Mouse (Mus musculus) T-cell, adult 2 months (primary cell): ENCODE results near the gene Moap1.

ENCODE experiments used
- DNase-seq: peaks from one replicate; pipeline ENCODE4 v3.0.0; 2022; ENCODE audit warnings: low spot score

Moap1 gene

GRCm38 (mm10) chr12:102705216-102705871 is 38.1 kb downstream of the Moap1 start:
- peak; percentile 92 for DNase-seq

- no peak for DNase-seq
Observed at GRCm38 (mm10) chr12:102704457-102705198, 38.8 kb downstream of the Moap1 start, which contains the start of gene Itpk1. Gene Itpk1 (minus strand): TSS chr12:102704930.

GRCm38 (mm10) chr12:102703921-102704408 is 39.5 kb downstream of the Moap1 start:
- DNase-seq, result peak; percentile 20

DNA sequence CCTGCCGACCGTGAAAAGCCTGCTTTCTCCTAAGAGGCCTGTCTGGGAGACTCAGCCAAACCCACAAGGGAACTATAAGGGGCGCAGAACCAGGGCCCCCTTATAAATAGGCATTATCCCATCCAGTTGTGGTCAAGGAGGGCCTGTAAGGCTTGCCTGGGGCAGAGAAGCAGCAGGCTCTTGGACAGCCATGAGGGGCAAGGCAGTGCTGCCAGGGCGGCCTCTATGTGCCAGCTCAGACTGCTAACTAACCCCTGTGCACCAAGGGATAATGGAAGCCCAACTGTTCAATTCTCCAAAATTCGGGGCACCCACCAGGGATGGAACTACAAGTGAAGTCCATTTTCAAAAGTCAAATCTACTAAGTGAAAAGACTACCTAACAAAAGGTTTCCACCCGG is 40.0 kb downstream of the Moap1 start:
- no peak for DNase-seq

DNA sequence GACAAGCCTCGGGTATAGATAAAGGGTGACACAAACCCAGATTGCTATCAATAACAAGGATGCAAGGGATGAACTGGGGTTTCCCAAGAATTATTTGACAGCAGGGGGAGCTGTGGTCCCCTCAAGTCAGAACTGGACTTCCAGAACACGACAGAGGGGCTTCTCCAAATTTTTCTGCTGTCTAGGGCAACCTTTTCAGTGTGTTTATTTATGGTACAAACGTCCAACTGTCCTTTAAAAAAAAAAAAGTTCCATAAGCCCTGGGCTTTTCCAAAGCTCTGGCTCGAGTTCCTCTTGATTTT is 40.4 kb downstream of the Moap1 start:
- DNase-seq, result no peak

GRCm38 (mm10) chr12:102702356-102703110 is 40.9 kb downstream of the Moap1 start:
- DNase-seq, result peak; percentile 77

DNA sequence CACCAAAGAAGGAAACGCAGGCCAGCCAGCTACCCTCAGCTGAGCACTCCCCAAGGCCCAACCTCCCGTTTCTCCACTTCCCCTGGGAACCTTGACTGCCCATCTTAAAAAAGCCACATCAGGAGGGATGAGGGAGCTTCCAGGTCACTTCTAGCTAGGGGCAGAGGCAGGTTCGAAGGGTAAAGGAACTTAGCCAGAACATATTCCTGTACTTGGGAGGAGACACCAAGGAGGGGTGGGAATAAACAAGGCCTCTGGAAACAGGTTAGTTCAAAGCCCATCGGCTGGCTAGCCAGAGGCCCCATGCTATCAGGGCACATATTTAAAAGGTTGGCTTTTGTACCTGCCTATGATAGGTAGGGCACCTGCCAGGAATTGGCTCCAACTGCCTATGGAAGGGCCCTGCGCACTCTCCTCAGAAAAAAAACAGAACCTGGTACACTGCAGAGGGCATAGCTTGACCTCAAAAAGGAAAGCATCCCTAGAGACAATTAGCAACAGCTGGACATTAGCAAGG is 41.7 kb downstream of the Moap1 start:
- DNase-seq, result no peak

DNA sequence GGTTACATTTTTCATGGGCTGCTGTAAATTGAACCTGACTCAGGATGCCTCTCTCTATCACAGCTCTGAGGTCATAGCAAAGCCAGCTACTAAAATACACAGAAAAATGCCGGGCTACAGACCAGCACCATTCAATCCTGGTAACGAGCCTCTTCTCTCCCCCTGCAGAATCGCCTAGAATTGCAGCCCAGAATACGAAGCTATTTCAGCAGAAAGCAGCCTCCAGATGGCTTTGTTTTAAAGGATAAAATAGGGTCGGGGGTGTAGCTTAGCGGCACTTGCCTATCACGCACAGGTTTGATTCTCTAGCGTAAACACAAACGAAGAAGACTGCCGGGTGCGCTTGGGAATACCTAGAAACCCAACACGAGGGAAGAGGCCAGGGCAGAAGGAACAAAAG is 43.0 kb downstream of the Moap1 start:
- no peak for DNase-seq

GRCm38 (mm10) chr12:102699156-102699555 is 44.3 kb downstream of the Moap1 start:
- DNase-seq, result peak; percentile 27

DNA sequence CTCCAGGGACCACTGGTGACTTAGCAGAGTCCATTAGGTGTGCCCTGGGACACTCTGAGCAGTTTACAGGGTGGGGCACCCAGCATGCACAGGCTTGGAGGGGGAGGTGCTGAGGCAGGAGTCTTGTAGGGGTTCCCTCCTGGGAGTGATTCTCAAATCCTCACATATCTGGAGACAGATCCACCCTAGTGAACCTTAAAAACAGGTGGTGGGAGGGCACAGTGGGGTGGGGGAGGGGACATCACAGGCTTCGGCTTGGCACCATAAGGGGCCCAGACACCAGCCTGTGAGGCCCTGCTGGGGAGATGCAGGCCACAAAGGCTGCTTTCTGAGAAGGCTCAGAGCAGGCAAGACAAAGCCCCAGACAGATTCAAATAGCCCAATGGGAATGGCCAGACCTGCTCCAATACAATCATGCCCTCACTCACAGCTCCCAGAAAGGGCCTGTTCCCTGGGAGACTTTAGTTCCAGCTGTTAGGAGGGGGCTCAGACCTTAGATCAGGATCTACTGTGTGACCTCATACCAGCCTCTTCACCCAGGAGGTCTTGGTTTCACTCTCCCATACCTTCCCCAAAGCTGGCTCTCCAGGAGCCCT is 45.3 kb downstream of the Moap1 start:
- no peak for DNase-seq

- no peak for DNase-seq
Observed at GRCm38 (mm10) chr12:102697381-102697780, 46.1 kb downstream of the Moap1 start.

DNA sequence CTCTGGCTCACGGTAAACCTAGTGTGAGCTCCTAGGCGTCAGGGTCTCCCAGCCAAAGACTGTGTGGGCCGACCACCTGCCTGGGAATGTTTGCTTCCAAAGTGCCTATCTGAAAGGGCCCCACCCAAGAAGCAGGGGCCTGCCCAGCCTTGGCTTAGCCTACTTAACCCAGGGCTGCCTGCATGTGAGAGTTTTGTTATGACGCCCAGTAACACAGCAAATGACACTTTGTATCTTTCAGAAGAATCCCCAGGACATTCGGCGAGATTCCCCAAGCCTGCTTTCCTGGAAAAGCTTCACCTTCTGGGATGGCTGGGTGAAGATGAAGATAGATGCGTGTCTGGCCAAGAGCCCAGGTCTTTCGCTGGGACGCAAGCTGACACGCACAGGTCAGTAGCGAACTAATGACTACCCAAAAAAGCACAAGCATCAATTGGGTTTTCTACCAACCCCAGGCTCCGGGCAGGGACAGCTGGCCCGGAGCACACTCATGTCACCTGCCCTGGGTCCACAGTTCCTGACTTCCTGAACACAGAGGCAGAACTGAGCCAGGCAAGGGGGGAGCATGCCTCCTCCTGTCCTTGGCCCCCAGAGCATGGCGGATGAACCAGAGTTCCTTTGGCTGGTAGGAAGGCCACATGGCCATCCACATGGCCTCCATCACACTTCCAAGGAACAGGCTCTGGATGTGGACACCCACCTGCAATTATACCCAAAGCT is 46.7 kb downstream of the Moap1 start:
- DNase-seq, result no peak

DNA sequence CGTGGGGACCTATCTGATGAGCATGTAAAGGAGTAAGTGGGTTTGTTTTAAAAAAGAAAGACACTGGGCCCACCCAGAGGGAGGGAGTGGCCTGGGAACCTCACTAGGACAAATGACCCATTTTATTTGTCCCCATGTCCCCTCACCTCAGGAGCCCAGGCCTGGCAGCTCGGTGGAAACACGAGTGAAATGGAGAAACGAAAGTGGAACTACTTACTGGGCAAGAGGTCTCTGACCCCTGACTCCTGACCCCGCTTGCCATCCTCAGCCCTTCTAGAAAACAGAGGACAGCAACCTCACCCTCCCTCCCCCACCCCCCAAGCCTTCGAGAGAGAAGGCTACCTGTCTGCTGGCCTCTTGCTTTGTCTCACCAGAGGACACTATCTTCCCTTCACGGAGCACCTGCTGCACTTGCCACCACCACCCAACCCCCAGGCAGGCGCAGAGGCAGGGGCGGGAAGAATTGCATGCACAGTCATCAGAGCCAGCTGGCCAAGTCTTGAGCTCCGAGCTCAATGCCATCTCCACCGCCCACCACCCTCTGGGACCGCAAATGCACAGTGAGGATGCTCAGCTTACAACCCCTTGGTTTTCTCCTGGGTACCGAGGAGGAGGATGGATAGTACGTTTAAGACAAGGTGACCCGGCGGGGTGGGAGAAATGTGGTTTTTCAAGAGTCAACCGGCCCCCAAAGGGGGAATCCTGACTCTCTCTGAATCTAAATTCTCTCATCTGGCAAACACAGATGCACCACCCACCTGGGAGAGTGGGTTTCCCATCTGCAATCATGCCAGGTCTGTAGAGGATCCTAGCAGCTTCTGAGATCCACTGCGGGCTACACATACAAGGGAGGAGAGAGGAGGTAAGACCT is 47.9 kb downstream of the Moap1 start:
- peak; percentile 47 for DNase-seq
